Mouse (Mus musculus) limb, embryonic 13.5 days (tissue): Measurements from ENCODE around the gene Xrra1. TPM values are rescaled to one million over a fixed set of nuclear protein-coding genes. Genes with fewer than 3 reads are reported as not detected.
A peak's percentile ranks its signal among the peaks of the same experiment; 100 is the strongest.

Source experiments
- ATAC-seq: fragments of 200-750 bp; cut with Nextera tagmentation; 2 replicates; pipeline ENCODE4 v1.8.0; 2017; ENCODE audit warnings: low read depth, moderate number of reproducible peaks, moderate TSS enrichment; ENCODE audit not compliant: low FRiP score
- H3K27ac ChIP-seq: fragments of 300-500 bp; sonication (generic); 2 replicates; pipeline ENCODE4 v1.5.1; 2015; ENCODE audit warnings: inconsistent platforms, mild to moderate bottlenecking, moderate library complexity
- H3K27me3 ChIP-seq: fragments of 300-500 bp; sonication (generic); 2 replicates; pipeline ENCODE4 v1.6.1; 2015; ENCODE audit warnings: mild to moderate bottlenecking, inconsistent platforms
- H3K36me3 ChIP-seq: fragments of 300-500 bp; sonication (generic); 2 replicates; pipeline ENCODE4 v1.6.1; 2015; ENCODE audit warnings: inconsistent platforms, mild to moderate bottlenecking, moderate library complexity
- H3K4me1 ChIP-seq: fragments of 300-500 bp; sonication (generic); 2 replicates; pipeline ENCODE4 v1.6.1; 2015; ENCODE audit warnings: inconsistent platforms
- H3K4me2 ChIP-seq: fragments of 300-500 bp; sonication (generic); replicated peaks from 2 replicates; pipeline ENCODE4 v1.6.1; 2015; ENCODE audit warnings: inconsistent platforms, mild to moderate bottlenecking, moderate library complexity
- H3K4me3 ChIP-seq: fragments of 300-500 bp; sonication (generic); 2 replicates; pipeline ENCODE4 v1.5.1; 2015; ENCODE audit warnings: moderate library complexity, mild to moderate bottlenecking, inconsistent platforms
- H3K9ac ChIP-seq: fragments of 300-500 bp; sonication (generic); 2 replicates; pipeline ENCODE4 v1.6.1; 2015; ENCODE audit warnings: mild to moderate bottlenecking, inconsistent platforms
- H3K9me3 ChIP-seq: fragments of 300-500 bp; sonication (generic); 2 replicates; pipeline ENCODE4 v1.6.1; 2016; ENCODE audit warnings: inconsistent platforms
- WGBS: fragments of 180-500 bp; shearing (Covaris S2); methylation state at CpG from one replicate; pipeline ENCODE4 v1.1.7; 2015; 5-methylcytosine and 5-hydroxymethylcytosine counted together
- polyA plus RNA-seq: library from polyadenylated mRNA; unstranded; fragments of >200 nt; fragmentation: Nextera tagmentation; extraction: Ambion mirVana; gene quantifications from 2 replicates; pipeline ENCODE4 v1.2.1, GENCODE M21; 2015

Gene Xrra1
- polyA plus RNA-seq, 1 experiment from 2014 or later, result 0.27 TPM

DNA sequence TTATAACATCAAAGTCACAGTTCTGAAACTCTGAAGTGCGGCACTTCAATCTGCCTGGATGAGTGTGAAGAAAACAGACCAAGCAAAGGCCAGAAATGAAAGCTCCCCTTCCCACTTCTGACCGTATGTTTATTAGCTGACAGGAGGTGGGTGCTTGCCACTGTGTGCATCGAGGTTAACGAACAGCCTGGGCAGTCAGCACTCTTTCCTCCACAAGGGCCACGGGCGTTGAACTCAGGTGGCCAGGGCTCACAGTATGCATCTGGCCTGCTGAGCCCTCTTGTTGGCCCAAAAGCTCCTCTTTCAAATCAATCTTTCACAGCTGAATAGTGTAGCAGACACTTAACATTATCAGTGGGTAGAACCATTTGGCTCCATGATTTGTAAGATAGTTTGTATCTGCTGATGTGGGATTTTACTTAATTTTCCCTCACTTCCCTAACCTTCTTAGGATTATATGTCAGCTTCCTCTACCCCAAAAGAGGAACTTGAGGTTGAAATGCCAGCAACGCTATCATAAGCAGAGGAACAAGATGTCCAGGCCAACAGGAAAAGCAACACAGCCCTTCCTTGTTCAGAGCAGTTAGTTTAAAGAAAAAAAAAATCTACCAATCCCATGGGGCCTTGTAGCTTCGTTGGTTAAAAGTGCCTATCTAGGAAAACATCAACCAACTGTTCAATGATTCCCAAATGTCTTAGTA, 103.8 kb downstream of the Xrra1 start:
- Histone ChIP-seq H3K36me3 (no peaks in the 10 kb centered on the region), H3K9me3 (no peaks in the 10 kb centered on the region), H3K9ac (no peak overlapping the region), H3K27ac (no peak overlapping the region), H3K27me3 (no peaks in the 10 kb centered on the region), H3K4me2 (no peak overlapping the region), H3K4me3 (no peak overlapping the region), H3K4me1 (peaks cover 41% of the 10 kb centered on the region)
- 52% methylated on average over 8 of the region's 8 CpGs for WGBS
- no peak for ATAC-seq

DNA sequence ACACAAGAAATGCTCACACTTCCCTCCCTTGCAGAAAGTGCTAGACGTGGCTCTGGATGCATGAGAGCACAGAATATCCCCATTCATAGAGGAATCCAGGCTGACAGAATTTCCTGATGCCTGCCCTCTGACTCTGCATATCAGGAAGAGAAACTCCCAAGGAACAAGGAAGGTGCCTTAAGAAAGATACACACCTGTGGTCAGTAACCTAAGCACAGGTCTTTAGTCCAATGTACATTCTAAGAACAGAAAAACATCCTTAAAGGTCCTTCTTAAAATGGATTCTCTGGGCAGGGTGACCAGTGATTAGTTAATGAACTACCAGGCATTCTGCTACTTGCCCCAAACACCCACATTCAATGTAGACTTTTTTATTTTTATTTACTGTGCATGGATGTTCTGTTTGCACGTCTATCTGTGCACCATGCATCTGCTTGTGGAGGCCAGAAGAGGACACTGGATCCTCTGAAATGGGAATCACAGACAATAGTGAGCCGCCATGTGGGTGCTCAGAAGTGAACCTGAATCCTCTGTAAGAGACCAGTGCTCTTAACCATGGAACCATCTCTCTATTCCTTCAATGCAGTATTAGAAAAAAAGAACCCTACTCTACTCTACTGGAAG, 104.4 kb downstream of the Xrra1 start:
- H3K9me3 ChIP-seq, result no peaks in the 10 kb centered on the region
- no peak overlapping the region for H3K9ac ChIP-seq
- H3K27ac ChIP-seq, result no peak overlapping the region
- no peak overlapping the region for H3K4me2 ChIP-seq
- no peak for ATAC-seq
- no peaks in the 10 kb centered on the region for H3K36me3 ChIP-seq
- no peaks in the 10 kb centered on the region for H3K27me3 ChIP-seq
- 87% methylated on average over 3 of the region's 3 CpGs for WGBS
- H3K4me1 ChIP-seq, result peaks cover 41% of the 10 kb centered on the region
- no peak overlapping the region for H3K4me3 ChIP-seq

DNA sequence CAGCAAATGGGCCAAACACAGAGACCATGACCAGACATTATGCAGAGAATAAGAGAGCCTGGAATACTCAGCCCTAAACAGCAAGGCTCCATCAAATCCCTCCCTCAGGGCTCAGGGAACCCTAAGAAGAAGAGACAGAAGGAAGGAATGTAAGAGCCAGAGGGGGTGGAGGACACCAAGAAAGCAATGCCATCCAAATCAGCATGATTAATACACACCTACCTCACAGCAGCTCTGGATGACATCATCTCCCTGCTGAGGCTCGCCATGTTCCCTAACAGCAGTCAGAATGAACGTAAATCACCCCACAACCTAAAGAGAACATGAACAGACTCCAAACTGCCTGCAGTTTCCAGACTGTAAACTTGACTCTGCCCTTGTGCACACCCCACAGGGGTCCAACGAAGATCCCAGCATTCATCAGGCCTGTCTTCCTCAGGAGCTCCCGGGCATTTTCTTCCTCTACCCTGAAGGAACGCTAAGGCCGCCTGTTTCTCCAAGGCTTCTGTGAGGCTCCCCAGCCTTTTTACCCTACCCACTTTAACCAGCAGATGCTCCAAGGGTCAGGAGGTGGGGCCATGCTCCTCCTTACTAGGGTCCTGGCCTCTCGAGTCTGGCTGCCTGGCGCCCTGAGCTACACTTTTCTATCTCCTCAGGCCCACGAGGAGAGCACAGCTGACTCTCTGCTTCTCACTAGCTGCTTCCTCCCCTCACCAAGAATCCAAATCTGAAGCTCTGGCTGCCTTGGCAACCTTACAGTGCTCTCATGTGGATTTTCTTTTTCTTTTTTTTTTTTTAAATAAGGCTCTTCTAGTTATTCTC, 106.3 kb downstream of the Xrra1 start:
- Histone ChIP-seq H3K9ac (peak overlapping the region; percentile 59), H3K36me3 (no peaks in the 10 kb centered on the region), H3K4me3 (no peak overlapping the region), H3K4me1 (peaks cover 54% of the 10 kb centered on the region), H3K9me3 (no peaks in the 10 kb centered on the region), H3K27ac (peak overlapping the region; percentile 77), H3K27me3 (no peaks in the 10 kb centered on the region), H3K4me2 (peak overlapping the region; percentile 45)
- 0 out of 2 replicates have a peak, but pooled peaks have one; percentile 40 for ATAC-seq
- 11% methylated on average over 9 of the region's 9 CpGs for WGBS

DNA sequence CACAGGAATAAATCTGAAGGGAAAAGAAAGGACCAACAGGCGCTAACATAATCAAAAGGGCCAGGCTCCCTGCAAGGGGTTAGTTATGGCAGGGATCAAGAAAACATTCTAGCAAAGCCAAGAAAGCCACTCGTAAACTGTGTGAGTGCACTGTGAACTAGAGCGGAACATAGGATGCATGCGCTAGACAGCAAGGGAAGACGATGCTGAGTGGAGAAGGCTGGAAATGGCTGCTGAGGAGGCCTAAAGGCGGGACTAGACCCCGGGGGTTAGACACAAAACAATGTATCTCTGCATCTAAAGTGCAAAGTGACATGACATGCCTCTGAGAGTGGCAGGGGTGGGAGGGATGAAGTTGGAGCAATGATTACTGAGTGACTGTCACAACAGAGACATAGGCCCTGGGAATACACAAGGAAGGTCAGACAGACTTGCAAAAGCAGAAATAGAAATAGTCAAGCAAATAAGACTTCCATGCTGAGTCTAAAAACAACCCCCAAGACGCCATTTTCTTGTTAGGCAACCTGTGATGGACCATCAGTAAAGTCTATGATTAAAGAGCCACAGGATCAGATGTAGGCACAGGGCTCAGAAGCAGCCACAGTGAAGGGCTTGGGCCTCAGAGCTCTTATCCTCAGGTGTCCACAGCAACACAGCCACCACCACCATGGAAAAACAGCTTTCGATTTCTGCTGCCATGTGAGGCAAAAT, 107.2 kb downstream of the Xrra1 start:
- 43% methylated on average over 9 of the region's 9 CpGs for WGBS
- Histone ChIP-seq H3K27ac (peak overlapping the region; percentile 28; the same call in 1 of the 2 replicates), H3K4me2 (no peak overlapping the region), H3K27me3 (no peaks in the 10 kb centered on the region), H3K4me3 (no peak overlapping the region), H3K4me1 (peaks cover 59% of the 10 kb centered on the region), H3K9ac (no peak overlapping the region), H3K9me3 (no peaks in the 10 kb centered on the region), H3K36me3 (no peaks in the 10 kb centered on the region)
- no peak for ATAC-seq

Other genes with a start within 250 kb of the Xrra1 start
- gene Tpbgl, start 232.0 kb upstream of the Xrra1 start, polyA plus RNA-seq, result 0.23 and 0.24 TPM in 2 replicates
- gene Slco2b1, start 147.8 kb upstream of the Xrra1 start, polyA plus RNA-seq, result 2.0 and 2.6 TPM in 2 replicates
- not detected in 2 replicates for gene Olfr520, start 128.8 kb upstream of the Xrra1 start, polyA plus RNA-seq
- gene Olfr521, start 95.6 kb upstream of the Xrra1 start, polyA plus RNA-seq, result not detected in 2 replicates
- gene Neu3, start 30.7 kb upstream of the Xrra1 start, polyA plus RNA-seq, result 4.0 and 4.3 TPM in 2 replicates
- gene Spcs2, start 4.3 kb downstream of the Xrra1 start, polyA plus RNA-seq, result 380 and 391 TPM in 2 replicates
- 6.4 and 6.6 TPM in 2 replicates for gene Rnf169, start 121.3 kb downstream of the Xrra1 start, polyA plus RNA-seq
- 2.6 and 3.0 TPM in 2 replicates for gene Chrdl2, start 147.1 kb downstream of the Xrra1 start, polyA plus RNA-seq